Mouse (Mus musculus) cerebellum, postnatal 25 days (tissue): ENCODE results near the gene Hus1b.

Source experiments
- DNase-seq, 2 experiments: peaks; one replicate each; pipeline ENCODE4 v3.0.0; 2021; ENCODE audit warnings: mixed read lengths in 2 of 2

The Hus1b gene

DNA sequence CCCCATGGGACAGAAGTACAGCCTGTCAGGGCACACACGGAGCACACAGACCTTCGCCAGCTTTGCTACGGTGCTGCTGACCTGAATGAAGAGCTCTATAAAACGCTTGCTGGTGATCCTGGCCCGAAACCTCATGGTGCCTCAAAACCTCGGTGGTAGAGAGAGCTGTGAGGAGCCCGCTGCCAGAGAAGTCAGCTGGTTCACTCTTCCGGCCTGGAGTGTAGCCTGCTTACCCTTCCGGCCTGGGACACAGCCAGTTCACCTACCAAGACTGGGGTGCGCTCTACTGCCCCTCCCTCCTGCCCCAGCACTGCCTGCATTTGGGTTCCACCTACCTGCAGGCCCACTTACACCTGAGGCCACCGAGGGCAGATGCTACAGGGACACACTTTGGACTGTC is at the start of gene Hus1b:
Gene Hus1b (minus strand): TSS at position 220 of the 400 bp plus-strand sequence.
- peak; percentile 18 to 34 for DNase-seq

DNA sequence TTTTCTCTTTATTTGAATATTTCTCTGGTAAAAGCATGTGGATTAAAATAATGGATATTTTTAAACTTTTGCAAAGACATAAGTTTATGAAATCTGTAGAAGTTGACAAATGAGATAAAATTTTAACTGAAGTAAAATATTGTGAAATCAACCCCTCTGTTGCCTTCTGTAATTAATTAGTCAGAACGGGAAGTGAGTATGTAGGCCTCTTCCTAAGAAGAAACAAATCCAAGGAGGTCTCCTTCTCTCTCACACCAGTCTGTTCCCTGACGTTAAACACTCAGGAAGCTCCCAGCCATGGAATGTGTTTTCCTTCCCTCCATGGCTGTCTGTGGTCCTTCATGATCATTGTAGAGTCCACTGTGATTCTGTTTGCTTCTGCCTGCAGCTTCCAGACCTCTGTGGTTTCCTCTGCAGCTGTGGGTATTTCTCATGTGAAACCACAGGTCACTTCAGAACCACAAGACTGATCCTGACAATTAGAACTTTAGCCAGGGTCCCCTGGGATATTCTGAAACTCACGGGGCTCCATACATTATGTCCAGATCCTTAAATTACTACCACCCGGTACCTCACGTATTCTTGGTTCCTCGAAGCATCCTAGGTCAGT is 46.8 kb upstream of the Hus1b start:
- DNase-seq = no peak

DNA sequence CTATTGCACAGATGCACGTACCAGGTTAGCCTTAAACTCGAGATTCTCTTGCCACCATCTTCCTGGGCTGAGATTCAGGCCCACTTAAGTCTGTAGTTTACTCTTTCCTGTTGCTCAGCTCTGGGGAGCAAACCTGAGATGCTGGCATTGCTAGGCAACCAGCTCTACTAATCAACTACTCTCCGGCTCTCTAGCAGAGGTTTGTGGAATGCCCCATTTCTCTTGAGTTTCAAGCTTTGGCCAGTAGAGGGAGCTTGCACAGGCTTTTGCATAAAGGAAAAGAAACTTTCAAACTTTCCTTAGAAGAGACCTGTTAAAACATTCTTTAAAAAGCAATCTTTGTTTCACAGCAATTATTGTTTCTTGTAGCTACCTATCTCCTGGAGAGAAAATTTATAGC is 46.3 kb upstream of the Hus1b start:
- peak; percentile 25 to 61 for DNase-seq

DNA sequence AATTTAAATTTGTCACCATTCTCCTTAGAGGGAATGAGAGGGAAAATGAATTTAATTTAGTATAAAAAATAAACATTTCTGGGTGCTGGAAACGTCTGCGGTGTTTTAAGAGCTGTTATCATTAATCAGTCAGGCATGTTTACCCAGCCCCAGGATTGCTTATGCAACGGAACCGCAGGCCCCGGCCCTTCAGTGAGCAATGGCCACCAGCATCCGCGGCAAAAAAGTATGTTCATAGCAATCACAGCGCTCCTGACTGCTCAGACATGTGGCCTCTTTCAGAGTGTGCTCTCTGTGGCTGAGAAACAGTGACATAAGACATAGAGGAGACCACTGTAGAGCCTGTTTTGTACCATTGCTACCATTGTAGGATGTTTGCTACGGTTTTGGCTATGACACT is 42.7 kb upstream of the Hus1b start:
- no peak for DNase-seq

DNA sequence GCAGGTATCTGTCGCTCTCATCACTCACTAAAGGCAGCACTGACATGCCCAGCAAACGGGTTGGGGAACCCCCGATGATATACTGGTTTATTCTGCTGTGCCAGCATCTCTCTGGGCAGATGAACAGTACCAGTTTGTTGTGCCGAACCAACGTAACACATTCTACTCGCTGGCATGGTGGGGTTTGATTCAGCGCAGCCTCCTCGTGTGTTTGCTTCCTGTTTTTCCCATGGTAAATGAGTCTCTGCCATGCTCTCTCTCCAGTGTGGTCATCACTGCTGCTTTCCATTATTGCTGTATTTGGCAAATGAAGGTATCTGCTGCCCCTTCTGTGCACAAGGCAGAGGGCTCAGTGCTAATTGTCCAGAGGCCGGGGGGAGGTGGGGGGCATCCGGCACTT is 42.2 kb upstream of the Hus1b start:
- no peak for DNase-seq

DNA sequence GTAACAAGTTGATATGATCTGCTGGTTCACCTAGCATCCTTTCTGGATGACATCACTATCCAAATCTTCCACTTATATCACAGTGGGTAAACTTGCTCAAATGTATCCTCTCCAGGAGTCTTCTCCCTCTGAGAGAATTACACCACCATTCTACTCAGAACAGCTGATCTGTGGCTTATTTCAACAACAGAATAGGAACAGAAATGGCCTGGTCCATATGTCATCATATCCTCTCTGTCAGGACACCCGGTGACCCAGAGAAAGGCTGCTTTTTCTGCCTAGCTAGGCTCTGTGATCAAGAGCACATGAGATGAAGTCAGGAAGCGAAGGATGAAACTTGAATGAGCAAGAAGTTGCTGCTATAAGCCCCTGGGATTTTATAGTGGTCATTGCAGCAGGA is 40.1 kb upstream of the Hus1b start:
- DNase-seq = no peak

DNA sequence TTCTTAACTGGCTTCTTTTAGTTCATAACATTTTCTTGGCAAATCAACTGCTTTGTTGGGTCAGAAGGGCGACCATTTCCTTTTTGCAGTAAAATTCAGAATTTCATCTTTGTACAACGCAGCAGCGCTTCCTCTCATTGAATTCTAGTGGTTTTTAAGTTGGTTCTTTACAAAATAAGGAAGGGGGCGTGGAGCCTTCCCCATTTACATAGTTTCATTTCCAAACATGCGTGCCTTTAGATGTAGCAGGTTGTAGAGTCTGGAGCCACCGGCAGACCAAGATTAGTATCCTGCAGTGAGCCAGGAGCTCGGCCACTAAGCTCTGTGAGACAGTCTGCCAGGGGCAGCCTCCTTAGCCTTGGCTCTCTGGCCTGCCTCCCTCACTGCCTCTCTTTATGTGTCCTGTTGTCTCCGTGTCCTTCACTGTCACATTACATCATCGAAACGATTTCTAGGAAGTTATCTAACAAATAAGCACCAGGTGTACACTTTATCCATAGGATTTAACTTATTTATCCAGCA is 39.4 kb upstream of the Hus1b start:
- DNase-seq = peak; percentile 24 to 52

DNA sequence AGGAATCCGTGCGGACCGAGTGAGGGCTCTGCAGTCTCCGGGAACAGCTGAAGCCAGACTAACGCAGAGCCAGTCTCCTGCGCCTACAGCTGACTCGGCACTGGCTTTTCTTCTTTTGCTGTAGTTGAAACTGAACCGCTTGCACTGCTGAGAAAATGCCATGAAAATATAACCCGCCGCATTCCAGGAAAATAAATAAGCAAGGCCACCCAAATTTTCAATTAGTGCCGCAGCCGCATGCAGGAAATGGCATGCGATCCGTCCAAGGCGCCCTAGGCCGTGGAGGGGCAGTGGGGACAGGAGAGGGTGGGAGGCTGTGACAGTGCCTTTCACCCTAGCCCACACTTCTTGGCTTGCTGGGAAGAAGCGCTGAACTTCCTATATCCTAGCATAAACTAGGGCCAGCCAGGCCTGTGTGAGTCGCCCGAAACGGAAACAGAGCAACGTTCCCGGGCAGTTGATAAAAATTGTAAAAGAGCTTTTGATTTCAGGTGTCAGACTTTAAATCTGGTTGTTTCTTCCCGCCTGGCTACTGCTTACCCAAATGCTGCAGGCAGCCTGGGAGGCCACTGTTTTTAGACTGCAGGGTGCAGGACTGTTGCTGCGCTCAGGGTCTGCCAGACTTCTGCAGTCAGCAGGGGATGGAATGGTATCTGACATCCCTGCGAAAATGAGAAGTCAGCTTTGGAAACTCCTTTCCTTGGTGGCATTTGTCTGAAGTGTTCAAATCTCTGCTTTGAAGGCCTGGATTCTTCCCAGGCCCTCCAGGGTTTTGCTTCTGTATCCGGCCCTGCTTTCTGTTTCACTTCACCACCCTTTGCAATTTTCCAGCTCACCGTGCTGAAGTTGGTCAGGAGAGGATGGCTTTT is 38.3 kb upstream of the Hus1b start:
- DNase-seq = peak; percentile 73 to 78

DNA sequence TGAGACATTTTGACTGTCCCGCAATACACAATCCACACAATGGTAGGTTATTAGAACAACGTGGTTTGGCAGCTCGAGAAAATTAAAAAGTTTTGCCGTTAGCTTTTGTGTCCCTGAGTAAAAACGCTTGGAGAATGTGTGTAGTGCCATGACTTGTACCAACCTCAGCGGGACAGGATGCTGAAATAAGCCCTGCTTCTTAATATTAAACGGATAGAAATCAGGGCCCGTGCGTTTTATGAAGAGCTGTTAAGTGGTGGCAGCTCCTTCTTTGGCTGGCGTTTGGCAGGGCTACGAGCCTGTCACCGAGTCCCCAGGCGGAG is 37.7 kb upstream of the Hus1b start:
- no peak for DNase-seq

DNA sequence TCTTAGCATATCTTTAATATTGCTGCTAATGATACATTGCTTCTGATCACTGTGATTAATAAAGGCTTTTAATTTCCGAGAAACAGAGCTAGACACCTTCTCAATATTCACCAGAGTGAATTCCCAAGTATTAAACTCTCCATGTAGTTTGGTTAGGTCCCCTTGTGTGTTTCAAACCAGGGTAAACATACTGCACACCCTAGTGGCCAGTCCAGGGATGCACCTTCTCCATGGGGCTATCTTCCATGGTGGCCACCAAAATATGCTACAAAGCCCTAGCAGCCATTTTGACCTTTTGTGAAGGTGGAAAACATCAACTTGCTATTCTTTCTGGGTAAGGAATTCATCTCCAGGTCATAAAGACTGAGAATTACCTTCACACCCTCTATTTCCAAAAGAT is 34.1 kb upstream of the Hus1b start:
- DNase-seq = peak in 1 of 2 experiments; percentile 31

DNA sequence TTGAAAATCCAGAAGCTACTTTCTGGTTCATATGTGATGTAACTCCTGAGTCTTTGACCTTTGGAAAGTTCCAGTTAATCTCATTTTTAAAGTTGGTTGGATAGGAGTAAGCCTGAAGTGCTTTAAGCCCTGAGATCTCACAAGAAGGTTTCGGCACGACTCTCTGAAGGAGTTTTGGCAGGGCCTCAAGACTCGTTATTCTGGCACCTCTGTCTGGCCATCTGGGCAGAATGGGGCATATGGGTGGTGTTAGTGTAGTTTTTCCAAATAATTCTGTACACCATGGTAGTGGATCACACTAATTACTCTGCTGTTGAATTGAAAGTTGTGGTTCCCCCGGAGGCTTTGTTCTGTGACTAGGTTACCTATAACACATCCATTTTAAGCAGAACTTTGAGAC is 30.7 kb upstream of the Hus1b start:
- DNase-seq = no peak

DNA sequence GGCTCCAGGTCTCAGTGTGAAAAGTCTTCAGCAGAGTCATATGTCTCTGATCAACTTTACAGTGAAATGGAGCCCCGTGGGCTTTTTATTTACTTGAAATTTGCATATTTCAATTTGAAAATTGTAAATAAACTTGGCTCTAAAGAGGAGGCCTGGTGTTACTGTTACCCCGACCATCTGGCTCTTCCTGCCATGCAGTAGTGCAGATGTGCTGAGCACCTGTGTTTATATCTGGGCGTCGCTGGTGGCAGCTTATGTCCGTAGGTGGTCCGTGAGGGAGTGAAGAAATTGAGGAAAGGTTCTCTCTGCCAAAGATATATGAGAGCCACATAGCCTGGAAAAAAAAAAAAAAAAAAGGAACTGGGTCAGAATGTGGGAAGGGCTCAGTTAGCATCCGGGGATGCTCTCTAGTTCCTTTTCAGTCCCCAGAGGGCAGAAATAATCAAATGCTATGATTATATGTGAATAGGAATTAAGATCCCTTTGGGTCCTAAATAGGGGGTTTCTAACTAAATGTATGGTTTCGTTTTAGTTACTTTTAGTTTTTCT is 29.1 kb upstream of the Hus1b start:
- no peak for DNase-seq

DNA sequence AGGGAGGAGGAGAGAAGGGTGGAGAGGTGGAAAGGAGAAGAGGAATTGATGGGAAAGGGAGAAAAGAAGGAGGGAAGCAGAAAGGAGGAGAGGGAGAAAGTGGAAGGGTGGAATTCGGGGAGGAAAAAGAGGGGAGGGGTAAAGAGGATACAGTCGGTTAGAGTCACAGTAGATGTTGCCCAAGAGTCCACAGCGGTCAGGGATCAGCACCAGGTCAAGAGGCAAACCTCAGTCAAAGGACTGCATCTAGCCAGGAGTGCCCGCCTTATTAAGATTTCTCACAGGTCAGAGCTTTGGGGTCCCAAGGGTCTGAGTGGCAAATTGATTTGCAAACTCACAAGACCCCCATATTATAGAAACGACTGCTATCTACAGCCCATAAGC is 26.7 kb upstream of the Hus1b start:
- peak in 1 of 2 experiments; percentile 12 for DNase-seq

DNA sequence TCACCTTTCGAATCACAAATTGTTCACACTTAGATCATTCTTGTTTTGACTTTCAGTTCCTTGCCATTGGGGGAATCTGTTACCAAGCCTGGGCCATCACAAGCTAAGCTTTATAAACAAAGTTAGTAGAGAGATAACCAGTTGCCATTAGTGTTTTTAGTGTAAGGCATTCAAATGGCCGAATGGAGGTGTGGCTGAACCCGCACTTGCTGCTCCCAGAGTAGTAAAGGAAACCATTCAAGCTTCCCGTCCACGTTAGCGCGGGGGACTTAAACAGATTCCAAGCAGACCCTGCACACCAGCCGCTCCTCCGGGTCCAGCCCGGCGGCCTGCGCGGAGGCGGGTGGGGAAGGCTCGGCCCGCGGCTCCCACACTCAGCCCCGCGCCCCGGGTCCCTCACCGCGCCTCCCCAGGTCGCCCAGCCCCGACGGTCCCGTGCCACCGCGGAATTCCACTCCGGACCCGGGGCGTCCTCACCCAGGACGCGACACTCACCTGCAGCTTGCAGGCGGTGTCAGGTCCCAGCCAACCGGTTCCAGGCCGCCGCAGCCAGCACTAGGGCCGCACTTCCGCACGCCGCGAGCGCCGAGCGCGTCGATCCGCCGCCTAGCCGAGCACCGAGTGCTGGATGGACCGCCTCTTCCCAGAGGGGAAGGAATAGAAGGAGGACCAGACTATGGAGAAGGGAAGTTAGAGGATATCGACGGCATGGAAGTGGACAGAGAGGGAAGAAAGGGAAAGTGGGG is 26.1 kb upstream of the Hus1b start, which contains the start of the genes Exoc2 and Gm5447:
Gene Exoc2 (minus strand): TSS at position 593 of the 746 bp plus-strand sequence.
Gene Gm5447 (plus strand): TSS at position 704 of the 746 bp plus-strand sequence.
- DNase-seq = peak; percentile 91 to 92

DNA sequence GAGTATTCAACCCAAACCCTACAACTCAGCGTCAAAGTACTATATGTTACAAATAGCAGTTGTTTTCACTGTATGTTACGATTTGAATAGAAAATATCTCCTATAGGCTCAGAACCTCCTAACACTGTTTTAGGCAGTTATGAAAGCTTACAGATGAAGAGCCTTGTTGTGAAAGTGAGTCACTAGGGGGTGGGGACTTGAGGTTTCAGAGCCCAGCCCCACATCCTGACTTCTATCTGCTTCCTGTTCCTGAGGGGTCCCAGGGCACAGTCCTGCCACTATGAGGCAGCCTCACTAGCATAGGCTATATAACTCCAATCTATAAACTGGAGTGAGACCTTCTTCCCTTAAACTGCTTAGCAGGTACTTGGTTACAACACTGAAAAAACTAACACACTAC is 24.5 kb upstream of the Hus1b start:
- no peak for DNase-seq

DNA sequence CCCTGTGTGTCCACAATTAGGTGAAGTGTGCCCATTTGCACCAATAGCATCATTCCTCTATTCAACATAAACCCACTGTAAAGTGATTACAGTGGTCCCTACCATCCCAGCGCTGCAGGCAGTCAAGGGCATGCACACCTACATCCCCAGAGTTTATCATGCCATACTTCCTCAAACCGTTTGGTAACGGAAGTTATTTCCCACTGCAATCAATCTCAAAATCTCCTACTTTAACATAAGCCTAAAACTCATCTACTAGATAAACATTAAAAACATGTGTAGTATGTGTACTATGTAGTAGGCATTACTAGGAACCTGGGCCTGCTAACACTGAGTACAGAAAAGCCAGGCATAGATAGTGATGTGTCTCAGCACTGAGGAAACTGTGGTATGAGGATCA is 23.5 kb upstream of the Hus1b start:
- no peak for DNase-seq

DNA sequence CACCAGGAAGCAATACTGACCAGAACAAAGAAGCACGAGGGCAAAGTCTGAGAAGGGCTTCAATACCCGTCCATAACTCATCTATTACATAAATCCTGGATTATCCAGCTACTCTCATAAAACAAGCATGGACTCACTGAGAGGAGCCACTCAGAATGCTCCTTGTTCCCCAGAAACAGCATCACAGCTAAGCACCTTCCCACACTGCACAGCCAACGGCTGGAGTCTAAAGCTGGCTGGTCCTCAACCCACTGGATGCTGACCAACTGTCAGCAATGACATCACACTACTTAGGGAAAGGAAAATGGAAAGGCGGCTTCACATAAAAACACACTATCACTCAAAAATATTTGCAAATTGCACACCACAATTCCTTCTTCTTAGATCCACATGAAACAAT is 20.8 kb upstream of the Hus1b start:
- peak in 1 of 2 experiments; percentile 35 for DNase-seq

DNA sequence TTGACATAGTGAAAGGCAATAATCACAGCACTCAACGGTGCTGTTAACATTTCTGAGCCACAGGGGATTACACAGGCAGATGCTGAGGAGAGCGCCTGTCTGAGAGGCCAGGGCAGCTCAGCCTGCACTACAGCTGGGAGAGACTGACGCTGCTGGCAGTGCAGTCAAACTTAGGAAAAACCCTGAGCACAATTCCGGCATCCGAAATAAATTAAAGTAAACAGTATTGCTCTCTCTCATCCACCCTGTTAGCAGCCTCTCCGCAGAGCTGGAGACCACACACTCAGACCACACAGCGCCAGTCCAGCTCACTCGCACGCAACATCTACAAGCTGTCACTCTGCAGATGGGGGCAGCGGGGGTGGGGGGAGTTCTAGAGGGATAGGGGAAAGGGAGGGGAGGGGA is 18.9 kb upstream of the Hus1b start:
- DNase-seq = no peak

DNA sequence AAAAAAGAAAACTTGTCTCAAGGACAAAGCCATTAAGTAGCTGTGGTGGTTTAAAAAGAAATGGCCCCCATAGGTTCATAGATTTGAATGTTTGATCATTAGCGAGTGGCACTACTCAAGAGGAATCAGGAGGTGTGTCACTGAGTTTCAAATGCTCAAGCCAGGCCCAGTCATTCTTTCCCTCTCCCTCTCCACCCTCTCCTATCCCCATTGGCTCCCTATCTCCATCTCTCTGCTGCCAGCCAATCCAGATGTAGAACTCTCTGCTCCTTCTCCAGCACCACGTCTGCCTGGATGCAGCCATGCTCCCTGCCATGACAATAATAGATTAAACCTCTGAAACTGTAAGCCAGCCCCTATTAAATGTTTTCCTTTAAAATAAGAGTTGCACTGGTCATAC is 14.4 kb upstream of the Hus1b start:
- no peak for DNase-seq

DNA sequence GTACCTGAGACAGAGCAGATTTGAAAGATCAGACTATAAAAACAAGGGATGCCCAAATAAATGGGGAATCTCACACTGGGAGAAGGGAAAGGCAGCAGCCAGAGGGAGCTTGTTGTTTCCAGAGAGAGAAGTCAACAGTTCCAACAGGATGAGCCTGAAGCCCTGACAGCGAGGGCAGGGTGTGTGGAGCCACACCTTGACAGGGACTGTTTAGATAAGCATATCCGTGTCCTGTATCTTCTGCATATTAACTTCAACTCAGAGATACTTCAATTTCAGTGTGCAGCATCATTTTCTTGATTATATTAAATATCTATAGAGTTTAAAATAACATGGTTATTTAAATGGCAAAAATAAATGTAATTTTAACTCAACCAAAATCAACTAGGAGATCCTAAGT is 13.2 kb upstream of the Hus1b start:
- no peak for DNase-seq

DNA sequence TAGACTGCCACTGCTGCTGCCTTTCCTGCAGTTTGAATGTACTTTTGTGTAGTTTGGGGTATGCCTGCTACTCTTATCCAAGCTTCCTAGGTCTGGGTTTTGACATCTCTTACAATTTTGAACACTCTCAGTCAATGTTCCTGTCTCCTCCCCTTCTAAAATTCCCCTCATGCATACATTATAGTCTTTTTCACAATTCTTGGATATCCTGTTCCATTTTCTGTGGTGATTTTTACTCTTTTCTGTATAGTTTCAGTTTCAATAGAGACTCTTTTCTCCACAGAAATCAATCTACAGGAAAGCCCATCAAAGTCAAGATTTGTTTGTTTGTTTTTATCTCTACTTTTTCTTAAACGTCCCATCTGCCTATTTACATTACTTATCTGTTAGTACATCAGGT is 6.0 kb upstream of the Hus1b start:
- DNase-seq = no peak

DNA sequence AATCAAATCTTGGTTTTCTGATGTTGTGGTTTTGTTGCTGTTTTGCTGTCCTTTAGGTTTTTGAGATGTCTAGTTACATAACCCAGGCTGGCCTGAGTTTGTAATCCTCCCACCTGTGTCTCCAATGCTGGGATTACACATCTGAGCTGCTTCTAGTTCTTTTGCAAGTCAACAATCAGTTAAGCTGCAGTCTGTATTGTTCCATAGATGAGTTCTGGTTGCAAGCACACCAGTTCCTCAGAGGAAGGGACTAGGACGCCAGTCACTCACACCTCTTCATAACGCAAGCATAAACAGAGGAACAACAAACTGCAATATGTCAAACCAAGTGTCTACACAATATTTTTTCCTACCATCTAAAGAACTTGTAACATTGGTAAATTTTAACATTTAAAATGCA is 4.5 kb upstream of the Hus1b start:
- DNase-seq = no peak

DNA sequence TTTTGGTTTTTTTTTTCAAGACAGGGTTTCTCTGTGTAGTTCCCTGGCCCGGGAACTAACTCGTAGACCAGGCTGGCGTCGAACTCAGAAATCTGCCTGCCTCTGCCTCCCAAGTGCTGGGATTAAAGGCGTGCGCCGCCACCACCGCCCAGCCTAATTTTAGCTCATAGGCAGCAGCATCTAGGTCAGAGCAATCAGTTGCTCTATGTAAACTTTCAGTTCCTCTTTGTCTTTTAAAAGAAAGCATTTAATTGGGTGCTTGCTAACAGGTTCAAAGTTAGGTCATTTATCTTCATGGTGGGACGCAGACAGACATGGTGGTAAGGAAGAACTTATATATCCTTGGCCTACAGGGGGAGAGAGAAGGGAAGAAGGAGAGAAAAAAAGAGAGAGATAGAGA is 1.6 kb upstream of the Hus1b start:
- DNase-seq = no peak
